Mouse (Mus musculus) midbrain, embryonic 16.5 days (tissue): ENCODE data around the gene Galnt15. TPM values are rescaled to one million over a fixed set of nuclear protein-coding genes. Genes with fewer than 3 reads are reported as not detected.

Experiments used
- ATAC-seq: fragments of 200-750 bp; cut with Nextera tagmentation; 2 replicates; pipeline ENCODE4 v1.8.0; 2017; ENCODE audit warnings: moderate TSS enrichment
- H3K27ac ChIP-seq: fragments of 300-500 bp; sonication (generic); 2 replicates; pipeline ENCODE4 v1.5.1; 2014; ENCODE audit warnings: mild to moderate bottlenecking, low read length, mixed read lengths
- H3K27me3 ChIP-seq: fragments of 300-500 bp; sonication (generic); 2 replicates; pipeline ENCODE4 v1.6.1; 2014; ENCODE audit warnings: low read depth, low read length, mixed read lengths; ENCODE audit not compliant: control insufficient read depth, insufficient read depth
- H3K36me3 ChIP-seq: fragments of 300-500 bp; sonication (generic); 2 replicates; pipeline ENCODE4 v1.6.1; 2014; ENCODE audit warnings: mild to moderate bottlenecking, low read length, moderate library complexity, mixed read lengths; ENCODE audit not compliant: control insufficient read depth, insufficient read depth
- H3K4me1 ChIP-seq: fragments of 300-500 bp; sonication (generic); 2 replicates; pipeline ENCODE4 v1.6.1; 2014; ENCODE audit warnings: mild to moderate bottlenecking, low read length, mixed read lengths; ENCODE audit not compliant: control insufficient read depth, insufficient read depth
- H3K4me2 ChIP-seq: fragments of 300-500 bp; sonication (generic); 2 replicates; pipeline ENCODE4 v1.6.1; 2014; ENCODE audit warnings: mild to moderate bottlenecking, low read length, mixed read lengths
- H3K4me3 ChIP-seq: fragments of 300-500 bp; sonication (generic); 2 replicates; pipeline ENCODE4 v1.5.1; 2014; ENCODE audit warnings: low read depth, mild to moderate bottlenecking, low read length, moderate library complexity, mixed read lengths
- H3K9ac ChIP-seq: fragments of 300-500 bp; sonication (generic); 2 replicates; pipeline ENCODE4 v1.6.1; 2014; ENCODE audit warnings: low read depth, low read length, mixed read lengths
- H3K9me3 ChIP-seq: fragments of 300-500 bp; sonication (generic); replicated peaks from 2 replicates; pipeline ENCODE4 v1.6.1; 2014; ENCODE audit warnings: mild to moderate bottlenecking, low read length, mixed read lengths; ENCODE audit not compliant: control insufficient read depth, poor library complexity, severe bottlenecking
- WGBS: fragments of 180-500 bp; shearing (Covaris S2); extraction: QIAGEN DNeasy Blood & Tissue Kit; methylation state at CpG from one replicate; pipeline ENCODE4 v1.1.7; 2014; 5-methylcytosine and 5-hydroxymethylcytosine counted together
- polyA plus RNA-seq: library from polyadenylated mRNA; unstranded; fragments of >200 nt; fragmentation: Nextera tagmentation; extraction: Ambion mirVana; gene quantifications from 2 replicates; pipeline ENCODE4 v1.2.1, GENCODE M21; 2015

Gene Galnt15
- polyA plus RNA-seq, 1 experiment from 2014 or later = 0.45 TPM

DNA sequence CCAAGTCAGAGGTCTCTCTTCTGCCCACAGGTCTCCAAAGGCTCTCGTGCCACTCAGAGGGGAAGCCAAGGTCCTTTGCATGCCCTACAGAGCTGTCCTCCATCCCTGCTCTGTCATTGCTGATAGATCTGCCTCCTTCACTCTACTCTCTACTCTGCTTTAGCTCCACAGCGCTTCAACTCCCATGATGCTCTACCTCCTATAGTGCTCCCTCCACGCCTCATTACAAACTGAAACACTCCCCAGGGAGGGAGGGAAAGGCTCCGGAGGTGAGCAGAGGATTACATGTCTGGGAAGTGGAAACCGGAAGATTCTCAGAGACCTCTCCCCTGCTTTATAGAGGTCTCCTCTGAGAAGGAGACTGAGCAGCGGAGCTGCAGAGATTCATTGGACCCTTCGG lies 1.6 kb upstream of the Galnt15 start:
- WGBS = 56% methylated on average over 7 of the region's 7 CpGs
- Histone ChIP-seq H3K9me3 (no peaks in the 10 kb centered on the region), H3K4me2 (no peak overlapping the region), H3K4me3 (no peak overlapping the region), H3K4me1 (peaks cover 6% of the 10 kb centered on the region), H3K36me3 (no peaks in the 10 kb centered on the region), H3K9ac (no peak overlapping the region), H3K27ac (no peak overlapping the region), H3K27me3 (no peaks in the 10 kb centered on the region)
- no peak for ATAC-seq

DNA sequence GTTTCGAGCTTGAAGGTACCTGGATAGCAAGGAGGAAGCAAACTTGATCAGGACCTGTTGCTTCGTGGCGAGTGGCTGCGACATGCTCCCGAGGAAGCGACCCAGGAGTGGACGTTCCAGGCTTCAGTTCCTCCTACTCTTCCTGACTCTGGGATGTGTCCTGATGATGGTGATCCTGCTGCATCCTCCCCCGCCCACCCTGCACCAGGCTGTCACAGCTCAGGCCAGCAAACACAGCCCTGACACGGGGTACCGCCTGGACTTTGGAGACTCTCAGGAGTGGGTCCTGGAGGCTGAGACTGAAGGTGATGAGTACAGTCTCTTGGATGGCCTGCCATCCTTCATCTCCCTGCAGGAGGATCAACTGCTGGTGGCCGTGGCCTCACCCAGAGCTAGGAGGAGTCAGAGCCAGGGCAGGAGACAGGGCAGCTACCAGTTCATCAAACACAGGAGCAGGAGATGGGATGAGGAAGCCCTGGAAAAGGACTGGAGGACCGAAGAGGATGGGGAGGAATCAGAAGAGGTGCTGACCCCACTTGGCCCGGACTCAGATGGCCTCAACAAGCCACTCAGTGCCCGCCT lies 713 bp downstream of the Galnt15 start:
- Histone ChIP-seq H3K36me3 (no peaks in the 10 kb centered on the region), H3K27ac (no peak overlapping the region), H3K9me3 (no peaks in the 10 kb centered on the region), H3K4me2 (no peak overlapping the region), H3K9ac (no peak overlapping the region), H3K4me1 (peaks cover 6% of the 10 kb centered on the region), H3K27me3 (no peaks in the 10 kb centered on the region), H3K4me3 (no peak overlapping the region)
- 81% methylated on average over 14 of the region's 14 CpGs for WGBS
- no peak for ATAC-seq

DNA sequence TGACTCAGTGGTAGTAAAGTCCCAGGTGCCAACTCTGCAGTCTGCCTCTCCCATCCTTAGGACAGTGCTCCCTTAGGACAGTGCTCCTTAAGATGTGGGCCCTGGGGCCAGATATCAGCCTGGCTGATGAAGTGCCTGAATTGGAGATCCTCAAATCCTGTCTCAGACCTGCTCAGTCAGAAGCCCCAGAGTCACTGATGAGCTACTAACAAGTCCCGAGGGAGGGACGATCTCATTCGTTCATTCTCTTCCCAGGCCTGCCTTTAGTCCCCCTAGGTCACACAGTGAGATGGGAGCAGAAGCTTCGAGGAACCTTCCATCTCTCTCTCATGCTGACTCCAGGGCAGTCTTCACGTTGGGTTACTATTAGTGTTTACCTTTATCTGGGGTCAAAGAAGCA lies 1.3 kb downstream of the Galnt15 start:
- Histone ChIP-seq H3K9me3 (no peaks in the 10 kb centered on the region), H3K9ac (no peak overlapping the region), H3K36me3 (no peaks in the 10 kb centered on the region), H3K4me1 (peaks cover 6% of the 10 kb centered on the region), H3K4me3 (no peak overlapping the region), H3K4me2 (no peak overlapping the region), H3K27ac (no peak overlapping the region), H3K27me3 (no peaks in the 10 kb centered on the region)
- ATAC-seq = no peak
- 68% methylated on average over 5 of the region's 5 CpGs for WGBS

DNA sequence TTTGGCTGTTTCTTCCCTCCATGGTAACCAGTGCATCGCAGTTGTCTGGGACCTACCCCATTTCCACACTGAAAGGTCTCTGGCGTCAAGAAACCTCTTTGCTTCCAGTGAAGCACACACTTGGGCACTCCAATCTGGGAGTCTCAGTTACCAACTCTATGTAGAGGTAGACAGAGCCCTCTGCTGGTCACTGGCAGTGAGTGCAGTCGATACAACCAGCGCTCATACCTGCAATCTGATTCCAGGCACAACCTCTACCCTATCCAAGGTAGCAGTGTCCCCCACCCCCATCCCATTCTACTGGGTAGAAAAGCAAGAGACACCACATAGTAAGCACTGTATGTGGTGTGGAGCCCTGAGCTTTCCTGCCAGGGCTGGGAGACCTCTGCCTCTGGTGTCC lies 3.7 kb downstream of the Galnt15 start:
- Histone ChIP-seq H3K36me3 (no peaks in the 10 kb centered on the region), H3K27me3 (no peaks in the 10 kb centered on the region), H3K27ac (no peak overlapping the region), H3K9me3 (no peaks in the 10 kb centered on the region), H3K4me2 (no peak overlapping the region), H3K4me3 (no peak overlapping the region), H3K9ac (no peak overlapping the region), H3K4me1 (peaks cover 6% of the 10 kb centered on the region)
- 9% methylated on average over 4 of the region's 4 CpGs for whole genome bisulfite sequencing
- peak; percentile 63 for ATAC-seq

DNA sequence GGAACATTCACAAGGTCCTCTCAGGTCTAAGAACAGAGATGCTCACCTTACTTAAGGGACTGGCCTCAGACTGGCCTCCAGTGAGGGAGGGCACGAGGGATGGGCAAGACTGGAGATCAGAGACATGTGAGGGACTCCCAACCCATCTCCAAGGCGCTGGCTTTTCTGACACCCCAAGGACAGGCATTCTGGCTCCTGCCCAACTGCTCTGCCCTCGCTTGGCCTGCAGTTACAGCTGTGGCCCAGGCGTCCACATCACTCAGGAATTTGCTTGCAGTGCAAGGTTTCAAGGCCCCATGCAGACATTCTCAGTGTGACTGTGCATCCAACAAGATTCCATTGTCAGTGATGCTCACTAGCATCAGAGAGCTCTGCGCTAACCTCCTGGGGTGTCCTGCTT lies 7.7 kb downstream of the Galnt15 start:
- Histone ChIP-seq H3K27me3 (no peaks in the 10 kb centered on the region), H3K4me3 (no peak overlapping the region), H3K4me1 (no peaks in the 10 kb centered on the region), H3K27ac (no peak overlapping the region), H3K4me2 (no peak overlapping the region), H3K9me3 (no peaks in the 10 kb centered on the region), H3K36me3 (no peaks in the 10 kb centered on the region), H3K9ac (no peak overlapping the region)
- no peak for ATAC-seq
- 77% methylated on average over 5 of the region's 5 CpGs for WGBS

DNA sequence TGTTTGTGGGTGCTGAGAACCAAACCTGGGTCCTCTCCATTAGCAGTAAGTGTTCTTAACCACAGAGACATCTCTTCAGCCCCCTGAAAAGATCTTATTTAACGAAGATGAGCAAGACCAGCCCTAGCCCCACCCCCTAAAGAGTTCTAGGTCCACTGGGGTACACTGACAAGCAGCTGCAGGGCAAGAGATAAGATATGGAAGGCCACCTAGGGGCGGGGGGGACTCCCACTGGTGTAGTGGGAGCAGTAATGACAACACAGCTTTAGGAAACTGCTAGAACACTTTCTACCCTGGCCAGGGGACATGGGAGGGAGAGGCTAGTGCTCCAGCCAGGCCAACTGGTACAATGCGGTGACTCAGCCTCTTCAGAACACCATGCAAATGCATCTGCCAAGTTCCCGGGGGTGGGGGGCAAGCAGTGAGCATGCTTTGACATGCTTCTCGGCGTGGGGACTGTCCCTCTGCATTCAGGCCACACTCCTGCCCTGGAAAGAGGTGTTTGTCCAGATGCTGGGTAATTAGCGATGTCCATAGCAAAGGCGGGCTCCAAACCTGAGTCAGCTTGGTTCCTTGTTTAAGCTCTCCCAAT lies 9.0 kb downstream of the Galnt15 start:
- Histone ChIP-seq H3K27me3 (no peaks in the 10 kb centered on the region), H3K27ac (no peak overlapping the region), H3K36me3 (no peaks in the 10 kb centered on the region), H3K4me1 (no peaks in the 10 kb centered on the region), H3K4me2 (no peak overlapping the region), H3K9ac (no peak overlapping the region), H3K9me3 (no peaks in the 10 kb centered on the region), H3K4me3 (no peak overlapping the region)
- whole genome bisulfite sequencing = 86% methylated on average over 8 of the region's 8 CpGs
- ATAC-seq = no peak

DNA sequence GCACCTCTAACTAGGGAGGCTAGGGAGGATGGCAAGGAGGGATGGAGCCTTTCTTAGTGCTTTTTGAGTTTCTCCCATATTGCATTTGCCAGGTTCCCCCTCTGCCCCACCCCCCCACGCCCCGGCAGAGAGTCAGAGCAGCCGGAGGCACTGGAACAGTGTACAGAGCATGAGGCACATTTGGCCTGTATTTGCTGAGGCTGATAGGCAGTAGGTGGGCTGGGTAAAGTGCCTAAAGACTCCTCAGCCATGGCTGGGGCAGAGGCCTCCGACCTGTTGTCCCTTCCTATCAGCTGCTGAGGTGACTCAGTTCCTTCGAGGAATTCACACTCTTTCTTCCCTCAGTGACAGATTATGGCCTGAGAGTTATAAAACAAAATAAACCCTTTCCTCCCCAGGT lies 13.3 kb downstream of the Galnt15 start:
- H3K27ac ChIP-seq = no peak overlapping the region
- no peaks in the 10 kb centered on the region for H3K36me3 ChIP-seq
- ATAC-seq = no peak
- no peak overlapping the region for H3K4me3 ChIP-seq
- 79% methylated on average over 5 of the region's 5 CpGs for WGBS
- no peak overlapping the region for H3K4me2 ChIP-seq
- H3K27me3 ChIP-seq = no peaks in the 10 kb centered on the region
- H3K9me3 ChIP-seq = no peaks in the 10 kb centered on the region
- H3K9ac ChIP-seq = no peak overlapping the region
- no peaks in the 10 kb centered on the region for H3K4me1 ChIP-seq

DNA sequence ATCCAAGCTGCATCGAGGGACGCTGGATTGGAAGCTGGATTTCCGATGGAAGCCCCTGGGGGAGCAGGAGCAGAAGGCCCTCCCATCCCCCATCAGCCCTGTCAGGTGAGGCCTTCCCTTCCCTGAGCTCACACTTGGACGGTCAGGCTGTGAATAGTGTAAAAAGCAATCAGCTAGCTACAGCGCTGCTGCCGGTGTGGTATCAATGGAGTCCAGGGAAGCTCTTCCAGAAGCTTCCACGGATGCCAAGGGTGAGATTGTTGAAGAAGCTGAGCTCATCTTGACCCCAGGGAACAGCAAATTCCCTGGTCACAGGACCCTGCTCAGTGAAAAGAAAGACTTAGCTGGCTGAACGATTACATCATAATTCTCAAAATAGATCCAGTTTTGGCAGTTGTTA lies 17.6 kb downstream of the Galnt15 start:
- no peaks in the 10 kb centered on the region for H3K27me3 ChIP-seq
- H3K4me1 ChIP-seq = no peaks in the 10 kb centered on the region
- no peaks in the 10 kb centered on the region for H3K9me3 ChIP-seq
- no peak overlapping the region for H3K27ac ChIP-seq
- 73% methylated on average over 8 of the region's 8 CpGs for WGBS
- ATAC-seq = no peak
- H3K36me3 ChIP-seq = no peaks in the 10 kb centered on the region
- H3K4me2 ChIP-seq = no peak overlapping the region
- 0 out of 2 replicates have a peak overlapping the region, but pooled peaks have one; percentile 10 for H3K9ac ChIP-seq
- no peak overlapping the region for H3K4me3 ChIP-seq

DNA sequence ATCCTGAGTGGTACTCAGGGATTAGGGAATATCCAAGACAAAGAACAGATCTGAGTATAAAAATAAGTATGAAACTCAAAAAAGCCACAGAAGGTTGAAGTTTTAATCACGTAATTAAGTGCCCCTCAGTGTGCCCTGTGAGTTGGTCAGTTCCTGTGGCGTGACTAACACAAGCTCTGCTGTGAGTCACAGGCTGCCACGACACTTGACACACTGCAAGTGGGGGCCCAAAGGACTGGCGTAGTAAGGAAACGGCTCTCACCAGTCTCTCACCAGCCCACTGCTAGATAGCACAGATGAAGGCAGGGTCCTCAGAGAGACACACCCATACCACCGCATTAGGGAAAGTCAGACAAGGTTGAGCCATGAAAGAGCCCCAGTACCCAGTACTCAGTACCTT lies 21.4 kb downstream of the Galnt15 start:
- Histone ChIP-seq H3K9me3 (no peaks in the 10 kb centered on the region), H3K9ac (no peak overlapping the region), H3K36me3 (no peaks in the 10 kb centered on the region), H3K27me3 (no peaks in the 10 kb centered on the region), H3K27ac (no peak overlapping the region), H3K4me1 (no peaks in the 10 kb centered on the region), H3K4me3 (no peak overlapping the region), H3K4me2 (no peak overlapping the region)
- no peak for ATAC-seq
- WGBS = 82% methylated on average over 6 of the region's 6 CpGs
